Mouse (Mus musculus): ENCODE data around the gene Vwa5b2. TPM values are rescaled to one million over a fixed set of nuclear protein-coding genes. Genes with fewer than 3 reads are reported as not detected.
A peak's percentile ranks its signal among the peaks of the same experiment; 100 is the strongest.

Gene Vwa5b2
- polyA plus RNA-seq, 1 experiment from 2014 or later = 0.83 TPM

- under 1% methylated on average over 32 of the region's 32 CpGs for WGBS (ENCODE audit: insufficient replicate concordance)
- H3K4me3 ChIP-seq (ENCODE audit: low read depth, low read length) = peak overlapping the region; percentile 72
- H3K27me3 ChIP-seq (ENCODE audit: control insufficient read depth, insufficient read depth, low read depth, low read length) = peaks cover 67% of the 10 kb centered on the region
- no peak overlapping the region for H3K27ac ChIP-seq (ENCODE audit: low read length)
- peak overlapping the region; percentile 60 for H3K9ac ChIP-seq (ENCODE audit: low read depth, low read length)
- no peaks in the 10 kb centered on the region for H3K36me3 ChIP-seq (ENCODE audit: control insufficient read depth, insufficient read depth)
- H3K4me1 ChIP-seq (ENCODE audit: control insufficient read depth, low read depth, low read length) = peaks cover 29% of the 10 kb centered on the region
- no peak; the same call in 1 of the 2 replicates for ATAC-seq (ENCODE audit: low read depth)
- peak overlapping the region; percentile 97 for H3K4me2 ChIP-seq (ENCODE audit: low read depth, low read length)
- no peaks in the 10 kb centered on the region for H3K9me3 ChIP-seq (replicated peaks; ENCODE audit: control insufficient read depth, low read length)
Measured at GRCm38 (mm10) chr16:20620751-20621190, 31.5 kb downstream of the Vwa5b2 start.

- peaks cover 67% of the 10 kb centered on the region for H3K27me3 ChIP-seq (ENCODE audit: control insufficient read depth, insufficient read depth, low read depth, low read length)
- ATAC-seq (ENCODE audit: low read depth) = peak; percentile 74
- no peaks in the 10 kb centered on the region for H3K36me3 ChIP-seq (ENCODE audit: control insufficient read depth, insufficient read depth)
- no peak within 1 kb of the TSS for H3K27ac ChIP-seq (ENCODE audit: low read length)
- peak within 1 kb of the TSS; percentile 60 for H3K9ac ChIP-seq (ENCODE audit: low read depth, low read length)
- under 1% methylated on average over 71 of the region's 92 CpGs for WGBS (ENCODE audit: insufficient replicate concordance)
- H3K4me3 ChIP-seq (ENCODE audit: low read depth, low read length) = peak within 1 kb of the TSS; percentile 72
- H3K4me1 ChIP-seq (ENCODE audit: control insufficient read depth, low read depth, low read length) = peaks cover 29% of the 10 kb centered on the region
- H3K4me2 ChIP-seq (ENCODE audit: low read depth, low read length) = peak within 1 kb of the TSS; percentile 97
- no peaks in the 10 kb centered on the region for H3K9me3 ChIP-seq (replicated peaks; ENCODE audit: control insufficient read depth, low read length)
Measured at GRCm38 (mm10) chr16:20621191-20621990, 32.1 kb downstream of the Vwa5b2 start, which contains the start of gene Camk2n2. Gene Camk2n2 (minus strand): TSS chr16:20621287.

- Histone ChIP-seq H3K4me3 (ENCODE audit: low read depth, low read length) (peak overlapping the region; percentile 72), H3K9ac (ENCODE audit: low read depth, low read length) (peak overlapping the region; percentile 60), H3K27ac (ENCODE audit: low read length) (no peak overlapping the region), H3K9me3 (replicated peaks; ENCODE audit: control insufficient read depth, low read length) (no peaks in the 10 kb centered on the region), H3K36me3 (ENCODE audit: control insufficient read depth, insufficient read depth) (no peaks in the 10 kb centered on the region), H3K4me1 (ENCODE audit: control insufficient read depth, low read depth, low read length) (peaks cover 29% of the 10 kb centered on the region), H3K4me2 (ENCODE audit: low read depth, low read length) (peak overlapping the region; percentile 97), H3K27me3 (ENCODE audit: control insufficient read depth, insufficient read depth, low read depth, low read length) (peaks cover 70% of the 10 kb centered on the region)
- ATAC-seq (ENCODE audit: low read depth) = peak; percentile 58
- under 1% methylated on average over 37 of the region's 37 CpGs for WGBS (ENCODE audit: insufficient replicate concordance)
Measured at GRCm38 (mm10) chr16:20621991-20622685, 32.9 kb downstream of the Vwa5b2 start.

GRCm38 (mm10) chr16:20623211-20623610 is 33.9 kb downstream of the Vwa5b2 start:
- H3K36me3 ChIP-seq (ENCODE audit: control insufficient read depth, insufficient read depth) = no peaks in the 10 kb centered on the region
- H3K4me3 ChIP-seq (ENCODE audit: low read depth, low read length) = no peak overlapping the region
- peaks cover 29% of the 10 kb centered on the region for H3K4me1 ChIP-seq (ENCODE audit: control insufficient read depth, low read depth, low read length)
- H3K4me2 ChIP-seq (ENCODE audit: low read depth, low read length) = no peak overlapping the region
- ATAC-seq (ENCODE audit: low read depth) = no peak
- no peaks in the 10 kb centered on the region for H3K9me3 ChIP-seq (replicated peaks; ENCODE audit: control insufficient read depth, low read length)
- peaks cover 66% of the 10 kb centered on the region for H3K27me3 ChIP-seq (ENCODE audit: control insufficient read depth, insufficient read depth, low read depth, low read length)
- 45% methylated on average over 2 of the region's 2 CpGs for WGBS (ENCODE audit: insufficient replicate concordance)
- H3K27ac ChIP-seq (ENCODE audit: low read length) = no peak overlapping the region
- H3K9ac ChIP-seq (ENCODE audit: low read depth, low read length) = no peak overlapping the region

GRCm38 (mm10) chr16:20628871-20629391 is 39.7 kb downstream of the Vwa5b2 start:
- Histone ChIP-seq H3K4me2 (ENCODE audit: low read depth, low read length) (no peak overlapping the region), H3K9me3 (replicated peaks; ENCODE audit: control insufficient read depth, low read length) (no peaks in the 10 kb centered on the region), H3K9ac (ENCODE audit: low read depth, low read length) (no peak overlapping the region), H3K4me1 (ENCODE audit: control insufficient read depth, low read depth, low read length) (peaks cover 4% of the 10 kb centered on the region), H3K4me3 (ENCODE audit: low read depth, low read length) (no peak overlapping the region), H3K27ac (ENCODE audit: low read length) (no peak overlapping the region), H3K36me3 (ENCODE audit: control insufficient read depth, insufficient read depth) (no peaks in the 10 kb centered on the region), H3K27me3 (ENCODE audit: control insufficient read depth, insufficient read depth, low read depth, low read length) (peaks cover 41% of the 10 kb centered on the region)
- ATAC-seq (ENCODE audit: low read depth) = no peak
- 52% methylated on average over 11 of the region's 11 CpGs for WGBS (ENCODE audit: insufficient replicate concordance)

GRCm38 (mm10) chr16:20629731-20630634 is 40.7 kb downstream of the Vwa5b2 start, which contains the start of gene Ece2:
Gene Ece2 (plus strand): TSS chr16:20629828.
- Histone ChIP-seq H3K4me2 (ENCODE audit: low read depth, low read length) (peak within 1 kb of the TSS; percentile 54), H3K4me1 (ENCODE audit: control insufficient read depth, low read depth, low read length) (peaks cover 4% of the 10 kb centered on the region), H3K27ac (ENCODE audit: low read length) (no peak within 1 kb of the TSS), H3K9ac (ENCODE audit: low read depth, low read length) (peak within 1 kb of the TSS; percentile 26; the same call in 1 of the 2 replicates), H3K9me3 (replicated peaks; ENCODE audit: control insufficient read depth, low read length) (no peaks in the 10 kb centered on the region), H3K27me3 (ENCODE audit: control insufficient read depth, insufficient read depth, low read depth, low read length) (peaks cover 37% of the 10 kb centered on the region), H3K36me3 (ENCODE audit: control insufficient read depth, insufficient read depth) (no peaks in the 10 kb centered on the region), H3K4me3 (ENCODE audit: low read depth, low read length) (peak within 1 kb of the TSS; percentile 42)
- 10% methylated on average over 54 of the region's 54 CpGs for WGBS (ENCODE audit: insufficient replicate concordance)
- no peak for ATAC-seq (ENCODE audit: low read depth)

GRCm38 (mm10) chr16:20637410-20637809 is 48.1 kb downstream of the Vwa5b2 start:
- no peak for ATAC-seq (ENCODE audit: low read depth)
- Histone ChIP-seq H3K9ac (ENCODE audit: low read depth, low read length) (no peak overlapping the region), H3K9me3 (replicated peaks; ENCODE audit: control insufficient read depth, low read length) (no peaks in the 10 kb centered on the region), H3K4me3 (ENCODE audit: low read depth, low read length) (no peak overlapping the region), H3K36me3 (ENCODE audit: control insufficient read depth, insufficient read depth) (no peaks in the 10 kb centered on the region), H3K4me1 (ENCODE audit: control insufficient read depth, low read depth, low read length) (no peaks in the 10 kb centered on the region), H3K4me2 (ENCODE audit: low read depth, low read length) (no peak overlapping the region), H3K27me3 (ENCODE audit: control insufficient read depth, insufficient read depth, low read depth, low read length) (peaks cover under 1% of the 10 kb centered on the region; the same call in 1 of the 2 replicates), H3K27ac (ENCODE audit: low read length) (no peak overlapping the region)
- WGBS (ENCODE audit: insufficient replicate concordance) = 62% methylated on average over 8 of the region's 8 CpGs

- 73% methylated on average over 8 of the region's 8 CpGs for WGBS (ENCODE audit: insufficient replicate concordance)
- ATAC-seq (ENCODE audit: low read depth) = no peak
Measured at GRCm38 (mm10) chr16:20638367-20638766, 49.1 kb downstream of the Vwa5b2 start.

More at GRCm38 (mm10) chr16:20638367-20638766, 49.1 kb downstream of the Vwa5b2 start:
- Histone ChIP-seq H3K36me3 (ENCODE audit: control insufficient read depth, insufficient read depth) (no peaks in the 10 kb centered on the region), H3K4me1 (ENCODE audit: control insufficient read depth, low read depth, low read length) (no peaks in the 10 kb centered on the region), H3K9me3 (replicated peaks; ENCODE audit: control insufficient read depth, low read length) (no peaks in the 10 kb centered on the region), H3K4me3 (ENCODE audit: low read depth, low read length) (no peak overlapping the region), H3K27ac (ENCODE audit: low read length) (no peak overlapping the region), H3K27me3 (ENCODE audit: control insufficient read depth, insufficient read depth, low read depth, low read length) (no peaks in the 10 kb centered on the region; the same call in 1 of the 2 replicates), H3K4me2 (ENCODE audit: low read depth, low read length) (no peak overlapping the region), H3K9ac (ENCODE audit: low read depth, low read length) (no peak overlapping the region)
